Mouse (Mus musculus): ENCODE data around the gene Apba2.

Gene Apba2

GRCm38 (mm10) chr7:64586571-64586970 is 85.1 kb downstream of the Apba2 start:
- no peak for DNase-seq (ENCODE audit: low spot score in 2 of 2)

GRCm38 (mm10) chr7:64588636-64589389 is 87.3 kb downstream of the Apba2 start:
- no peak for DNase-seq (ENCODE audit: low spot score in 2 of 2)

GRCm38 (mm10) chr7:64595256-64595655 is 93.8 kb downstream of the Apba2 start:
- no peak for DNase-seq (ENCODE audit: low spot score in 2 of 2)

- DNase-seq (ENCODE audit: low spot score in 2 of 2): no peak
Observed at GRCm38 (mm10) chr7:64596652-64597051, 95.1 kb downstream of the Apba2 start.

- DNase-seq (ENCODE audit: low spot score in 2 of 2): no peak
Observed at GRCm38 (mm10) chr7:64609866-64610265, 108.4 kb downstream of the Apba2 start.

GRCm38 (mm10) chr7:64610875-64611274 is 109.4 kb downstream of the Apba2 start:
- no peak for DNase-seq (ENCODE audit: low spot score in 2 of 2)

- DNase-seq (ENCODE audit: low spot score in 2 of 2): no peak
Observed at GRCm38 (mm10) chr7:64619261-64619660, 117.8 kb downstream of the Apba2 start.

GRCm38 (mm10) chr7:64626494-64626893 is 125.0 kb downstream of the Apba2 start:
- DNase-seq (ENCODE audit: low spot score in 2 of 2): no peak

- no peak for DNase-seq (ENCODE audit: low spot score in 2 of 2)
Observed at GRCm38 (mm10) chr7:64627972-64628655, 126.6 kb downstream of the Apba2 start.

- no peak for DNase-seq (ENCODE audit: low spot score in 2 of 2)
Observed at GRCm38 (mm10) chr7:64630697-64631096, 129.2 kb downstream of the Apba2 start.

- no peak for DNase-seq (ENCODE audit: low spot score in 2 of 2)
Observed at GRCm38 (mm10) chr7:64631131-64631530, 129.6 kb downstream of the Apba2 start.

GRCm38 (mm10) chr7:64631781-64632351 is 130.4 kb downstream of the Apba2 start:
- no peak for DNase-seq (ENCODE audit: low spot score in 2 of 2)

- DNase-seq (ENCODE audit: low spot score in 2 of 2): no peak
Observed at GRCm38 (mm10) chr7:64633182-64633581, 131.7 kb downstream of the Apba2 start.

- no peak for DNase-seq (ENCODE audit: low spot score in 2 of 2)
Observed at GRCm38 (mm10) chr7:64633916-64634315, 132.4 kb downstream of the Apba2 start.

GRCm38 (mm10) chr7:64634482-64634881 is 133.0 kb downstream of the Apba2 start:
- no peak for DNase-seq (ENCODE audit: low spot score in 2 of 2)

GRCm38 (mm10) chr7:64638922-64639321 is 137.4 kb downstream of the Apba2 start:
- DNase-seq (ENCODE audit: low spot score in 2 of 2): no peak

GRCm38 (mm10) chr7:64640651-64641050 is 139.1 kb downstream of the Apba2 start:
- DNase-seq (ENCODE audit: low spot score in 2 of 2): no peak

- DNase-seq (ENCODE audit: low spot score in 2 of 2): no peak
Observed at GRCm38 (mm10) chr7:64642903-64643302, 141.4 kb downstream of the Apba2 start.

- DNase-seq (ENCODE audit: low spot score in 2 of 2): no peak
Observed at GRCm38 (mm10) chr7:64645458-64645857, 144.0 kb downstream of the Apba2 start.

GRCm38 (mm10) chr7:64646046-64646445 is 144.5 kb downstream of the Apba2 start:
- DNase-seq (ENCODE audit: low spot score in 2 of 2): no peak

- no peak for DNase-seq (ENCODE audit: low spot score in 2 of 2)
Observed at GRCm38 (mm10) chr7:64648947-64649607, 147.6 kb downstream of the Apba2 start.

GRCm38 (mm10) chr7:64651963-64652362 is 150.5 kb downstream of the Apba2 start:
- DNase-seq (ENCODE audit: low spot score in 2 of 2): no peak

Measured in urinary bladder, adult 18-20 months (tissue).